Mouse (Mus musculus) adrenal gland, postnatal 36 days (tissue): ENCODE measurements around the gene Aff1. TPM values are rescaled to one million over a fixed set of nuclear protein-coding genes. Genes with fewer than 3 reads are reported as not detected.

Experiments
- DNase-seq, 2 experiments: peaks; one replicate each; pipeline ENCODE4 v3.0.0; 2021; ENCODE audit warnings: mixed read lengths in 1 of 2
- long read RNA-seq, 2 experiments: library from polyadenylated mRNA; stranded (forward); transcript quantifications; one replicate each; pipeline ENCODE4 v2.0.0; 2021; ENCODE audit warnings: borderline sequencing depth in 2 of 2
- total RNA-seq, 2 experiments: library from RNA; stranded (reverse); gene quantifications; 2 replicates each; pipeline ENCODE4 v1.2.3; 2021

Aff1 gene
- 10 to 100 TPM; 40.8 to 44.1 TPM for total RNA-seq
- long read RNA-seq, experiment 1, partial matches to known transcripts = 2 of 5 reads
- long read RNA-seq, experiment 1, other reads (novel, unspliced or antisense) = 3 of 5 reads
- long read RNA-seq, experiment 2, partial matches to known transcripts = 0 of 1 reads
- long read RNA-seq, experiment 2, other reads (novel, unspliced or antisense) = 1 of 1 reads

GRCm38 (mm10) chr5:103691624-103692530 is at the start of gene Aff1:
Gene Aff1 (plus strand): TSS chr5:103692374.
- DNase-seq = peak; percentile 97 to 98

- no peak for DNase-seq
Observed at GRCm38 (mm10) chr5:103644167-103644566, 48.0 kb upstream of the Aff1 start.

- no peak for DNase-seq
Observed at GRCm38 (mm10) chr5:103647320-103647719, 44.9 kb upstream of the Aff1 start.

- peak; percentile 35 to 41 for DNase-seq
Observed at GRCm38 (mm10) chr5:103654225-103654624, 37.9 kb upstream of the Aff1 start.

- no peak for DNase-seq
Observed at GRCm38 (mm10) chr5:103654780-103655179, 37.4 kb upstream of the Aff1 start.

- peak; percentile 85 to 87 for DNase-seq
Observed at GRCm38 (mm10) chr5:103655346-103656118, 36.6 kb upstream of the Aff1 start, which contains the start of gene 1700016H13Rik. Gene 1700016H13Rik (minus strand): TSS chr5:103656010.

GRCm38 (mm10) chr5:103658921-103659320 is 33.3 kb upstream of the Aff1 start:
- DNase-seq = no peak

GRCm38 (mm10) chr5:103659571-103659970 is 32.6 kb upstream of the Aff1 start:
- DNase-seq = peak in 1 of 2 experiments; percentile 13

- no peak for DNase-seq
Observed at GRCm38 (mm10) chr5:103664932-103665331, 27.2 kb upstream of the Aff1 start.

- DNase-seq = no peak
Observed at GRCm38 (mm10) chr5:103665876-103666275, 26.3 kb upstream of the Aff1 start.

GRCm38 (mm10) chr5:103671858-103672257 is 20.3 kb upstream of the Aff1 start:
- DNase-seq = no peak

- peak; percentile 46 to 55 for DNase-seq
Observed at GRCm38 (mm10) chr5:103673611-103674010, 18.6 kb upstream of the Aff1 start.

- no peak for DNase-seq
Observed at GRCm38 (mm10) chr5:103674482-103674881, 17.7 kb upstream of the Aff1 start.

- DNase-seq = peak in 1 of 2 experiments; percentile 12
Observed at GRCm38 (mm10) chr5:103676289-103676881, 15.8 kb upstream of the Aff1 start.

- DNase-seq = no peak
Observed at GRCm38 (mm10) chr5:103677894-103678293, 14.3 kb upstream of the Aff1 start.

GRCm38 (mm10) chr5:103678974-103679373 is 13.2 kb upstream of the Aff1 start:
- no peak for DNase-seq

- DNase-seq = peak; percentile 69 to 84
Observed at GRCm38 (mm10) chr5:103680381-103680780, 11.8 kb upstream of the Aff1 start.

GRCm38 (mm10) chr5:103681824-103682223 is 10.3 kb upstream of the Aff1 start:
- DNase-seq = peak in 1 of 2 experiments; percentile 5

GRCm38 (mm10) chr5:103689645-103690044 is 2.5 kb upstream of the Aff1 start:
- no peak for DNase-seq

GRCm38 (mm10) chr5:103690190-103690589 is 2.0 kb upstream of the Aff1 start:
- DNase-seq = peak; percentile 37 to 49

GRCm38 (mm10) chr5:103691171-103691570 is 1.0 kb upstream of the Aff1 start:
- no peak for DNase-seq

- peak; percentile 34 to 36 for DNase-seq
Observed at GRCm38 (mm10) chr5:103692531-103693040, 412 bp downstream of the Aff1 start.
